Mouse (Mus musculus): Measurements from ENCODE around the gene Lnx1. TPM values are rescaled to one million over a fixed set of nuclear protein-coding genes. Genes with fewer than 3 reads are reported as not detected.

Lnx1 gene
- 0.80 and 0.83 TPM in 2 replicates for polyA plus RNA-seq (2016; fragmentation: Nextera tagmentation; extraction: Ambion mirVana)

DNA sequence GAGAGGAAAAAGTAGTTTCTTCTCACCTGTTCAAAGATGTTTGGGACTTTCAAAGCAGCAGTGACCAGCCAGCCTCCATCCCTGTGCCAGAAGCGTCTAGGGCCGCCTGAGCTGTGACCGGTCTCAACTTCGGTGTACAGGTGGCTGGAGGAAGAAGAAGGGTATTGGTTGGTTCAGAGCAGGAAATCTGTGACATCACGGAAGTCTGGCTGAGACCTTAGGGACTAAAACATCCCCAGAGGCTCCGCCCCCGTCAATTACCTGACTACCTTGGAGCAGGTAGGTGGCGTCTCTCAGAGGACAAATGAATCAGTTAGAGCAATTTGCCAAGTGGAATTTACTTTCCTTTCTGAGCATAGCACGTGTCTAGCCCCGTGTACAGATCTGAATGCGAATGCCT is at the start of gene Lnx1:
Lnx1 (minus strand) TSS at position 147 of the 400 bp plus-strand sequence.
- Histone ChIP-seq H3K9ac (no peak within 1 kb of the TSS), H3K27me3 (peaks cover 9% of the 10 kb centered on the region; the same call in 1 of the 2 replicates), H3K4me2 (peak within 1 kb of the TSS; percentile 54), H3K27ac (no peak within 1 kb of the TSS), H3K4me3 (replicated peaks) (no peak within 1 kb of the TSS), H3K4me1 (peaks cover 13% of the 10 kb centered on the region), H3K36me3 (replicated peaks) (no peaks in the 10 kb centered on the region), H3K9me3 (no peaks in the 10 kb centered on the region)
- 44% methylated on average over 11 of the region's 11 CpGs for WGBS
- ATAC-seq (ENCODE audit: low FRiP score), result no peak

DNA sequence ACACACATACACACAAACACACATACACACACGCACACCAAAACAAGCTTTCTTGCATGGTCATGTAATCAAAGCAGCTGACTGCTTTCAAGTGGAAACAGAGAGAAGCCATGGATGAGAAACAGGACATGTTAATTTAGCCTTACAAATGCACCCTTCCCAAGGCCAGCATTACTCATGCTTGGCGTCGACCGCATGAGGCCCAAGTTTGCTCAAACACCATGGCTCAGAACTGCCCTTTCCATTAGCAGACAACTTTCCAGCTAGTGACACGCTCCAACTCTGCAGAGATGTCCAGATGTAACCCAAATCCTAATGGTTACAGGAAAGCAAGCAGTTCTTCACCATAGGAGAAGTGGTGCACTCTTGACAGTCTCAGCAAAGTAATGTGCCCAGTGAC is 47.8 kb upstream of the Lnx1 start:
- Histone ChIP-seq H3K4me2 (no peak overlapping the region), H3K9ac (no peak overlapping the region)
- WGBS, result 94% methylated on average over 5 of the region's 5 CpGs

DNA sequence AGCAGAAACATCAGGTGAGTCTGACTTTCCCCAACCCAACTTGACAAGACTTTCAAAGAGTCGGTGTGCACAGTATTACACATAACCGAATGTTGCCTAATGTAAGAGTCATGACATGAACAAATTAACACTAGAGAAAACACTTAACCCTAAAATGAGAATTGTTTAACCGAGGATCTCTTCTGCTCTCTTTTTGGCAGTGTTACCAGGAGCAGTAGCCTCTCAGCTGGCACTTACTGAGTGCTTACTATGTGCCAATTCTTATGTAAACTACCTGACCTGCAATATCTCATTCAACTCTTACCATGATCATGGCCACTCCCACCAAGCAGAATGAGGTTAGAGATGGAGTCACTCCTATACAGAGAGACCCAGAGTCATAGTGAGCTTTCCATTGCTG is 44.8 kb upstream of the Lnx1 start:
- Histone ChIP-seq H3K36me3 (replicated peaks) (no peaks in the 10 kb centered on the region), H3K4me3 (replicated peaks) (no peak overlapping the region), H3K27ac (no peak overlapping the region), H3K4me1 (no peaks in the 10 kb centered on the region), H3K9me3 (no peaks in the 10 kb centered on the region), H3K9ac (no peak overlapping the region), H3K4me2 (no peak overlapping the region), H3K27me3 (peaks cover 4% of the 10 kb centered on the region; the same call in 1 of the 2 replicates)
- ATAC-seq (ENCODE audit: low FRiP score), result no peak
- 86% methylated on average over 3 of the region's 3 CpGs for WGBS

More for the DNA sequence above, 47.8 kb upstream of the Lnx1 start:
- ATAC-seq (ENCODE audit: low FRiP score), result no peak
- peaks cover 4% of the 10 kb centered on the region; the same call in 1 of the 2 replicates for H3K27me3 ChIP-seq
- no peaks in the 10 kb centered on the region for H3K4me1 ChIP-seq
- H3K9me3 ChIP-seq, result no peaks in the 10 kb centered on the region
- H3K4me3 ChIP-seq (replicated peaks), result no peak overlapping the region
- no peaks in the 10 kb centered on the region for H3K36me3 ChIP-seq (replicated peaks)
- no peak overlapping the region for H3K27ac ChIP-seq

DNA sequence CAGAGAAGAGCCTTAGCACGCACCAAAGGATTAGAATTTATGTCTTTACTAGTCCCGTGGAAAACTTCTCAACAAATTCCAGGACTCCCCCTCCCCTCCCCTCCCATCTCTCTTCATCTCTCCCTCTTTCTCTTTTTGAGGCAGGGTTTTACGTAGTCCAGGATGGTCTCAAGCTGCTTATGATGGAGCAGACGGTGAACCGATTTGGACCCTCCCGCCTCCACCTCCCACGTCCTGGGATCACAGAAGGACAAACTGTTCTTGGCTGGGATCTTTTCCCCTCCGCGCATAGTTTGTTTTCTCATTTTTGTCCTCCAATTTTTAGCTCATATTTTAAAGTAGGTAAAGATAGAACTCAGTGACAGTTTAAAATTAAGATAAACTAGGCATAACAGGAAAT is 38.2 kb upstream of the Lnx1 start:
- Histone ChIP-seq H3K9me3 (no peaks in the 10 kb centered on the region), H3K9ac (no peak overlapping the region), H3K4me3 (replicated peaks) (no peak overlapping the region), H3K4me2 (no peak overlapping the region), H3K27ac (no peak overlapping the region), H3K36me3 (replicated peaks) (no peaks in the 10 kb centered on the region), H3K4me1 (no peaks in the 10 kb centered on the region), H3K27me3 (no peaks in the 10 kb centered on the region)
- ATAC-seq (ENCODE audit: low FRiP score), result no peak
- WGBS, result 90% methylated on average over 9 of the region's 9 CpGs

DNA sequence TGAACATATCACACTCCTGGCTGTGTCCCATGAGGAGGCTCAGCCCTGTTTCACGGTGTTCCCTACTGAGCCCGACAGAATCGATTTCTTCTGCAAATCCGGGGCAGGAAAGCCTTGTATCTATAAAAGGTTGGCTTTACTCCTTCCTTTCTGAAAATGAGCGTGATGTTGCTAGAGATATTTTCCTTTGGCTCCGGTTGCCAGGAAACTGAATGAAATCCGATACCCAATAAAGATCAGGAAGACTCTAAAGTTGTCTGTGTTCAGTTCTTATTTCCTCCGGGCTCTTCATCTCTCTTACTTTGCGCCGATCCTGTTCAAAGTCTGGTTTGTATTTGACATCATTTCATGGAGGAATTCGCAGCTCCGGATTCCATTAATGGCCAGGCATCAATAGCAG is 36.7 kb upstream of the Lnx1 start:
- WGBS, result 80% methylated on average over 12 of the region's 12 CpGs
- H3K36me3 ChIP-seq (replicated peaks), result no peaks in the 10 kb centered on the region
- H3K9me3 ChIP-seq, result no peaks in the 10 kb centered on the region
- peaks cover 1% of the 10 kb centered on the region; the same call in 1 of the 2 replicates for H3K4me1 ChIP-seq
- H3K27ac ChIP-seq, result no peak overlapping the region
- no peak overlapping the region for H3K4me2 ChIP-seq
- H3K4me3 ChIP-seq (replicated peaks), result no peak overlapping the region
- H3K9ac ChIP-seq, result no peak overlapping the region
- no peak for ATAC-seq (ENCODE audit: low FRiP score)
- no peaks in the 10 kb centered on the region for H3K27me3 ChIP-seq

DNA sequence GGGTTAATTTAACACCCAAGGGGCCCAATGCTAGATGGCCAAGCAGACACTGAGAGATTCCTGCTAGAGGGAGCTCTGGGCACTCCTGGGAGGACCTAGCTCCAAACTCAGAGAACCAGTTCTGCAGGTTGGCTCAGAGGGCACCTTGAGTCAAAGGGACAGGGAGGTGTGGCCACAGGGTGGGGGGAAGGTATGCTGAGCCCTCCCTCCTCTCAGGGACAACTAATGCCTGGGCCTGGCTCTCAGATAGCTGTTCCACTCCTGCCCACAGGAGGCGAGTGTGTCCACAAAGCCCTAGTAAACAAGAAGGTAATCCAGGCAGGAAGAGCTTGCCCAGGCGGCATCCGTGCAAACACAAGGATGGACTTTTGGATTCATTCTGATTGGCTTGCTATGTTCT is 35.6 kb upstream of the Lnx1 start:
- peaks cover 11% of the 10 kb centered on the region; the same call in 1 of the 2 replicates for H3K4me1 ChIP-seq
- ATAC-seq (ENCODE audit: low FRiP score), result no peak
- no peak overlapping the region for H3K4me3 ChIP-seq (replicated peaks)
- WGBS, result 61% methylated on average over 3 of the region's 3 CpGs
- peaks cover 4% of the 10 kb centered on the region; the same call in 1 of the 2 replicates for H3K27me3 ChIP-seq
- no peak overlapping the region for H3K27ac ChIP-seq
- no peak overlapping the region for H3K9ac ChIP-seq
- no peaks in the 10 kb centered on the region for H3K9me3 ChIP-seq
- no peak overlapping the region for H3K4me2 ChIP-seq
- no peaks in the 10 kb centered on the region for H3K36me3 ChIP-seq (replicated peaks)

DNA sequence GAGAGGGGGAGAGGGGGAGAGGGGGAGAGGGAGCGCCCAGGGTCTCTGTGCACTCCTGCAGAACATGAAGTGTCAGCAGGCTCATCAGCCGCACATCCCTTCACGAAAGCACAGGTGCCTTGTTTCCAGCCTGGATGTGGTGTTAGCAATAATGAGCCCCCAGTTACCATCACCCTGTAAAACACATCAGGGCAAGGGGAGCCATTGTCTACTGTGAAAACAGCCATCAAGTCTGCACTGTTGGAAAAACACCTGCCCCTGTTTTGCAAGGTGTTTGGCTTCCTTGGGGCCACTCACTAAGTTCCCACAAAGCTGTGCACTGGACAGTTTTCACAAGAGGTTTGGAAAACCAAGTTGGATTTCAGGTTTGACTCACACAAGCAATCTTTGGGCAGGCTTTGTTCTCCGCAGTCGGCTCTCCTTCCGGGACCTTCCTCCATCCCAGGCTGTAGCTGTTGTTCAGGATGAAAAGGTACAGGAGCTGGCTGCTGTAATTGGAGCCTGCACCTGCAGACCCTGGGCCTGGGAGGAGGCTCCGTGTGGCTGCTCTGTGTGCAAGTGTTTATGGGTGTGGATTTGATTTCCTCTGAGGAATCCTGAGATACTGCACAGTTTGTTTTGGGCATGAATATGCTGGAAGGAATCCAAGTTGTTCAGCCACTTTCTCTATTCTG is 31.3 kb upstream of the Lnx1 start:
- H3K4me3 ChIP-seq (replicated peaks), result no peak overlapping the region
- H3K27ac ChIP-seq, result no peak overlapping the region
- H3K4me2 ChIP-seq, result no peak overlapping the region
- H3K9ac ChIP-seq, result no peak overlapping the region
- no peaks in the 10 kb centered on the region for H3K9me3 ChIP-seq
- H3K27me3 ChIP-seq, result peaks cover 4% of the 10 kb centered on the region; the same call in 1 of the 2 replicates
- WGBS, result 35% methylated on average over 7 of the region's 7 CpGs
- no peaks in the 10 kb centered on the region for H3K36me3 ChIP-seq (replicated peaks)
- peaks cover 14% of the 10 kb centered on the region for H3K4me1 ChIP-seq
- ATAC-seq (ENCODE audit: low FRiP score), result no peak

DNA sequence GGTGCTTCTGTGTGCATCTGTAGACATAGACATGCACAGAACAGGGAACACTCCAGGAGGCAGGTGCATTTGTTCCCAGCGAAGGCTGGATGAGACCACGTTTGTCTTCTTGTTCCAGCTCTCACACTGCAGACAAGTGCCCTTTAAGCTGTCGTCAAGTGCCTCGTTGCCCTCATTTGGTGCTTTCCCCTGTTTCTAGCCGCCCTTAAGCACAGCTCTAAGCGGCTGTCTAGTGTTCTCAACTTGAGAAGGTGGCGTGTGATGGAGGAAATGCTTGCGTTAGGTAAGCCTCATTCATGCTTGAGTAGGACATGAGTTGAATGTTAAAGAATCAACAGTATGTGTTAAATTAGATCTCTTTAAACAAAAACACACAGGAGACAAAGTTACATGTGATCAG is 29.9 kb upstream of the Lnx1 start:
- whole genome bisulfite sequencing, result 57% methylated on average over 8 of the region's 8 CpGs
- Histone ChIP-seq H3K4me1 (peaks cover 14% of the 10 kb centered on the region), H3K36me3 (replicated peaks) (no peaks in the 10 kb centered on the region), H3K4me3 (replicated peaks) (no peak overlapping the region), H3K4me2 (no peak overlapping the region), H3K27me3 (peaks cover 4% of the 10 kb centered on the region; the same call in 1 of the 2 replicates), H3K27ac (no peak overlapping the region), H3K9ac (no peak overlapping the region), H3K9me3 (no peaks in the 10 kb centered on the region)
- no peak for ATAC-seq (ENCODE audit: low FRiP score)

DNA sequence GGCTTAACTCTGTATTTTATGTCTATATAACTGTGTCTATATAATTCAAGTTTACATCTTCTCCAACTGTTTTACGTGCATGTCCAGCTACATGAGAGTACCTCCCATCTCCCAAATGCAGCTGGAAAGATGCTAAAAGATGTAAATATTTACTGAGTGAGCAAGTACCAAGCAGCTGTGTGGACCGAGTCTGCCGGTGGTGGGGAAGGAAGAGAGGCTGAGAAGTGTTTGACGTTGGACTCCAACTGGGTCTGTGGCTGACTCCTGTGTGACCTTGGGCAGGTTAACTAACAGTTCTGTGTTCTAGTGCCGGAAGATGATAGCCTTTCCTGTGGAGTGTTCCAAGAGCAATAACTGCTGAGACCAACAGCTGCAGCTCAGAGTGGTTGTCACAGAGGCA is 27.9 kb upstream of the Lnx1 start:
- WGBS, result 91% methylated on average over 5 of the region's 5 CpGs
- no peaks in the 10 kb centered on the region for H3K9me3 ChIP-seq
- H3K27me3 ChIP-seq, result peaks cover 4% of the 10 kb centered on the region; the same call in 1 of the 2 replicates
- H3K4me2 ChIP-seq, result no peak overlapping the region
- H3K4me3 ChIP-seq (replicated peaks), result no peak overlapping the region
- H3K4me1 ChIP-seq, result peaks cover 14% of the 10 kb centered on the region
- H3K36me3 ChIP-seq (replicated peaks), result no peaks in the 10 kb centered on the region
- ATAC-seq (ENCODE audit: low FRiP score), result no peak
- H3K27ac ChIP-seq, result no peak overlapping the region
- H3K9ac ChIP-seq, result no peak overlapping the region

DNA sequence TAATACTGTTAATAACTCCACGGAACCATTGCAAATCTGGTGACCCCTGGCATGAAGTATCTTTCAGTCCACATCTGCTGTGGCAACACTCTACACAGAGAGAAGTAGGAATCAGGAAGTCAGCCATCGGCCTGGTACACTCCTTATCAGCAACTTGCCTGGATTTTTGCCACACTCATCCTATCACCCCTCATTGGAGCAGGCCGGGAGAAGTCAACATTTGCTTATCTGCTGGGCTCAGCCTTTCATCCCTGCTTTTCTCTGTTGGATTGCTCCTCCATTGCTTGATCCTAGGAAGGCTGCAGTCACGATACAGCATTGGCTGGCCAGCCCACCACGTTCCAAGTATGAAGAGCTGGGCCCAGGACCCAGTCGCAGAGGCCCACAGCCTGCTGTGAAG is 26.9 kb upstream of the Lnx1 start:
- Histone ChIP-seq H3K27me3 (peaks cover 4% of the 10 kb centered on the region; the same call in 1 of the 2 replicates), H3K4me1 (peaks cover 14% of the 10 kb centered on the region), H3K9me3 (no peaks in the 10 kb centered on the region), H3K4me3 (replicated peaks) (no peak overlapping the region), H3K27ac (no peak overlapping the region), H3K36me3 (replicated peaks) (no peaks in the 10 kb centered on the region), H3K9ac (no peak overlapping the region), H3K4me2 (no peak overlapping the region)
- 82% methylated on average over 6 of the region's 6 CpGs for WGBS
- no peak for ATAC-seq (ENCODE audit: low FRiP score)

DNA sequence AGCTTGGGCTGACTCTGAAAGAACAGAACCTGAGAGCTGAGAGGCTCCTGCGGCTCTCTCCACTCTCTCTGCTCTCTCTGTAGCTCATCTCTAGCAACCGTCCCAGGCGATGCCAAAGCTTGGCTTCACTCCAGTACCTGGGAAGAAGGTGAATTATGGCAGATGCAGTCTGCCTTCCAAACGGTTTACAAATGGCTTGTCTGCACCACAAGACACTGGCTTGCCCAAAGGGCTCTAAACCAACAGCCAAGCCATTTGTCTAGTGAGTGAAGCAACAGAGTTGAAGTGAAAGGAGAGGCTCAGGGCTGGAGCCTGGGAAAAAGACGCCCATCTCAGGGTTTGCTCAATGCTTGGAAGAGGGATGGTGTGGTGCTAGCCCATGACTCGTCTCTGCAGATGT is 25.5 kb upstream of the Lnx1 start:
- no peaks in the 10 kb centered on the region for H3K27me3 ChIP-seq
- no peak for ATAC-seq (ENCODE audit: low FRiP score)
- H3K27ac ChIP-seq, result no peak overlapping the region
- peaks cover 2% of the 10 kb centered on the region; the same call in 1 of the 2 replicates for H3K4me1 ChIP-seq
- H3K36me3 ChIP-seq (replicated peaks), result no peaks in the 10 kb centered on the region
- 81% methylated on average over 6 of the region's 6 CpGs for WGBS
- H3K4me3 ChIP-seq (replicated peaks), result no peak overlapping the region
- no peaks in the 10 kb centered on the region for H3K9me3 ChIP-seq
- H3K9ac ChIP-seq, result no peak overlapping the region
- H3K4me2 ChIP-seq, result no peak overlapping the region

DNA sequence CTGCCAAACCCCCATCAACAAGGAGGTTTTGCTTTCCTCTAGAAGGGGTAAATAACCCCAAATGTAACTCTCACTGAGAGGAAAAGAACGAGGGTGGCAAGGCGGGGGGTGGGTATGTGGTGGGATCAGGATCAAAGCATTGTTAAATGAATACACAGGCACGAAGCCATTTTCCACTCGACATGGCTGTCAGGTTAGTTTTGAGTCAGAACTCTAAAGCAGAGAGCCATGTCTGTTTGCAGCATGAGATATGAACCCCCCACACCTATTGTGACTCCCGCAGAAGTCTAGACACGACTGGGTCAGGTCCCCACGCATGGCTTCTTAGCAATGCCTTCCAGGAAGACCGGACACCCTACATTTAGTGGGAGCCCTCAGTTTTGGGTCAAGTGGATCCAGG is 24.6 kb upstream of the Lnx1 start:
- H3K9me3 ChIP-seq, result no peaks in the 10 kb centered on the region
- H3K27ac ChIP-seq, result no peak overlapping the region
- no peak overlapping the region for H3K9ac ChIP-seq
- H3K4me1 ChIP-seq, result no peaks in the 10 kb centered on the region; the same call in 1 of the 2 replicates
- no peak overlapping the region for H3K4me2 ChIP-seq
- ATAC-seq (ENCODE audit: low FRiP score), result no peak
- H3K36me3 ChIP-seq (replicated peaks), result no peaks in the 10 kb centered on the region
- H3K27me3 ChIP-seq, result no peaks in the 10 kb centered on the region
- 68% methylated on average over 8 of the region's 8 CpGs for WGBS
- no peak overlapping the region for H3K4me3 ChIP-seq (replicated peaks)

DNA sequence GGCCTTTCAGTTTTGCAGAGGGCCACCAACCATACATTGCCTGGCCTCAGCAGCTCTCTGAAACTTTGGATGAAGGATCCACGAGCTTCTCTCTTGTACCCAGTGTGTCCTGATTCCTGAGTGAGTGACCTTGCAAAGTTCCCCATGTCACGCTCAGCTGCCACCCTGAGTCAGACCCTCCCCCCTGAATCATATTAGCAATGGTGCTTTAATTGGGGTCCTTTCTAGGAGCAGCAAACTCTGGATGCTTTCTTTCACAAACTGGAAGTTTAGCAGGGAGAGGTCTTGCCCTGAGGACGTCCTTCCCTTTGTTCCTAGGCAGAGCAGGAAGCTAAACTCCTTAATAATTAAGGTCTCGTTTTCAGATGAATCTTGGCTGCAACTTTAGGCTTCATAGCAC is 22.8 kb upstream of the Lnx1 start:
- Histone ChIP-seq H3K27me3 (peaks cover 3% of the 10 kb centered on the region; the same call in 1 of the 2 replicates), H3K4me3 (replicated peaks) (no peak overlapping the region), H3K4me1 (peaks cover 14% of the 10 kb centered on the region), H3K27ac (no peak overlapping the region), H3K9ac (no peak overlapping the region), H3K36me3 (replicated peaks) (no peaks in the 10 kb centered on the region), H3K4me2 (no peak overlapping the region), H3K9me3 (no peaks in the 10 kb centered on the region)
- ATAC-seq (ENCODE audit: low FRiP score), result no peak
- WGBS, result 38% methylated on average over 4 of the region's 4 CpGs

Measured in forebrain, embryonic 12.5 days (tissue).